Mouse (Mus musculus) ovary, postnatal 14 days (tissue): ENCODE results near the gene Tbx1.

Experiments
- DNase-seq: peaks from one replicate; pipeline ENCODE4 v3.0.0; 2022; ENCODE audit warnings: low spot score

Tbx1 gene

GRCm38 (mm10) chr16:18589804-18590790 lies at the start of gene Tbx1:
Gene Tbx1 (minus strand): TSS chr16:18590671.
- no peak for DNase-seq

GRCm38 (mm10) chr16:18639382-18639929 lies 49.0 kb upstream of the Tbx1 start:
- no peak for DNase-seq

GRCm38 (mm10) chr16:18638396-18638795 lies 47.9 kb upstream of the Tbx1 start:
- no peak for DNase-seq

- no peak for DNase-seq
These were observed 46.3 kb upstream of the Tbx1 start for GRCm38 (mm10) chr16:18636804-18637203.

- DNase-seq: no peak
These were observed 45.9 kb upstream of the Tbx1 start for GRCm38 (mm10) chr16:18636401-18636800.

GRCm38 (mm10) chr16:18633333-18633732 lies 42.9 kb upstream of the Tbx1 start:
- DNase-seq: no peak

- DNase-seq: no peak
These were observed 42.3 kb upstream of the Tbx1 start for GRCm38 (mm10) chr16:18632816-18633215.

- no peak for DNase-seq
These were observed 41.6 kb upstream of the Tbx1 start for GRCm38 (mm10) chr16:18632059-18632458.

- no peak for DNase-seq
These were observed 40.7 kb upstream of the Tbx1 start for GRCm38 (mm10) chr16:18631141-18631540.

GRCm38 (mm10) chr16:18630291-18630690 lies 39.8 kb upstream of the Tbx1 start:
- DNase-seq: no peak

GRCm38 (mm10) chr16:18629390-18630231 lies 39.1 kb upstream of the Tbx1 start, which contains the start of gene Sept5:
Gene Sept5 (minus strand): TSS chr16:18629954.
- peak; percentile 42 for DNase-seq

- DNase-seq: no peak
These were observed 38.5 kb upstream of the Tbx1 start for GRCm38 (mm10) chr16:18628948-18629340.

GRCm38 (mm10) chr16:18628206-18628947 lies 37.9 kb upstream of the Tbx1 start:
- DNase-seq: no peak

GRCm38 (mm10) chr16:18627163-18627562 lies 36.7 kb upstream of the Tbx1 start:
- DNase-seq: no peak

GRCm38 (mm10) chr16:18626376-18626878 lies 36.0 kb upstream of the Tbx1 start, which contains the start of gene Gm49601:
Gene Gm49601 (minus strand): TSS chr16:18626427.
- peak; percentile 78 for DNase-seq

GRCm38 (mm10) chr16:18625791-18626311 lies 35.4 kb upstream of the Tbx1 start:
- DNase-seq: no peak

- DNase-seq: no peak
These were observed 34.6 kb upstream of the Tbx1 start for GRCm38 (mm10) chr16:18625097-18625496.

GRCm38 (mm10) chr16:18624641-18625040 lies 34.2 kb upstream of the Tbx1 start:
- DNase-seq: no peak

GRCm38 (mm10) chr16:18623751-18624540 lies 33.5 kb upstream of the Tbx1 start:
- no peak for DNase-seq
